9 mouse cellular contexts compared by ENCODE assay signal in genomic region chr17:5094636-5095035, GRCm38 (mm10).
A peak's percentile ranks its signal among the peaks of the same experiment; 100 is the strongest.
DNase-seq lines count a peak whose midpoint lies in the region; TF ChIP-seq lines count a peak whose summit lies in the region.
"Had no signal": no experiment of that assay in that cellular context is flagged by ENCODE, and none has a peak within 500 bp of the region (broad histone marks: within the 10 kb centered on the region; RNA-seq: fewer than 3 reads in every experiment).

No protein-coding gene starts in this region.

- H3K4me3 ChIP-seq in hindbrain, embryonic 10.5 days, result no peak overlapping the region
- H3K4me3 ChIP-seq in gastrocnemius, adult 2 months, result no peak overlapping the region

- H3K27me3 ChIP-seq in hindbrain, embryonic 10.5 days (ENCODE audit: insufficient read depth, poor library complexity, severe bottlenecking), result no peaks in the 10 kb centered on the region

- intact Hi-C loops in gastrocnemius, adult 2 months (cut with DNase I), result no loop called here

- WGBS in hindbrain, embryonic 10.5 days, result 92% methylated on average over 5 of the region's 5 CpGs

- H3K9me3 ChIP-seq in hindbrain, embryonic 10.5 days, result no peaks in the 10 kb centered on the region

- TF ChIP-seq CTCF in gastrocnemius, adult 2 months (IDR thresholded peaks at IDR 0.05), result no peak

- no peak overlapping the region; the same call in 1 of the 2 replicates for H3K27ac ChIP-seq in hindbrain, embryonic 10.5 days
- no peak overlapping the region for H3K27ac ChIP-seq in gastrocnemius, adult 2 months

- peak; percentile 56 for DNase-seq in kidney, adult 11 months
- DNase-seq in kidney, postnatal 4 days, result no peak
- peak; percentile 38 to 56 for DNase-seq in urinary bladder, postnatal 36 days (ENCODE audit: low spot score in 2 of 2)
- no peak for DNase-seq in urinary bladder, postnatal 4 days (ENCODE audit: low spot score in 2 of 2)
- peak; percentile 95 for DNase-seq in gonadal fat pad, adult 2 months (ENCODE audit: low read depth)
- no peak for DNase-seq in hindbrain, embryonic 10.5 days (ENCODE audit: low spot score)
- DNase-seq in gastrocnemius, adult 2 months, result no peak
- DNase-seq: cerebellum, adult 11 months; retina, postnatal 1 day had no signal

- H3K4me1 ChIP-seq in hindbrain, embryonic 10.5 days (replicated peaks), result peaks cover 64% of the 10 kb centered on the region

- peaks cover 36% of the 10 kb centered on the region for H3K36me3 ChIP-seq in hindbrain, embryonic 10.5 days

Comparison
In these comparisons a context has a peak if more than half of its experiments do, and no peak if none do; other contexts are left out.
1. DNase-seq: peak in kidney, adult 11 months (single experiment), urinary bladder, postnatal 36 days (2 of 2) and gonadal fat pad, adult 2 months (single experiment); none in kidney, postnatal 4 days (0 of 2), urinary bladder, postnatal 4 days (0 of 2), hindbrain, embryonic 10.5 days (single experiment) and gastrocnemius, adult 2 months (single experiment).